Mouse (Mus musculus) neutrophil, adult 5-6 weeks (primary cell): ENCODE data around the gene Nup188. TPM values are rescaled to one million over a fixed set of nuclear protein-coding genes. Genes with fewer than 3 reads are reported as not detected.

Experiments used
- ATAC-seq: fragments of 151-379, 151-347 bp; 2 replicates; pipeline ENCODE4 v1.8.0; 2017; ENCODE audit warnings: mild to moderate bottlenecking, moderate TSS enrichment; ENCODE audit not compliant: insufficient number of reproducible peaks, poor library complexity, low FRiP score, severe bottlenecking; ENCODE audit errors: extremely low read depth
- total RNA-seq: library from RNA; stranded (forward); fragments of 200-1000 nt; gene quantifications from 2 replicates; pipeline ENCODE4 v1.2.3, GENCODE M21; 2017

Gene Nup188
- total RNA-seq = 14.6 and 14.8 TPM in 2 replicates

DNA sequence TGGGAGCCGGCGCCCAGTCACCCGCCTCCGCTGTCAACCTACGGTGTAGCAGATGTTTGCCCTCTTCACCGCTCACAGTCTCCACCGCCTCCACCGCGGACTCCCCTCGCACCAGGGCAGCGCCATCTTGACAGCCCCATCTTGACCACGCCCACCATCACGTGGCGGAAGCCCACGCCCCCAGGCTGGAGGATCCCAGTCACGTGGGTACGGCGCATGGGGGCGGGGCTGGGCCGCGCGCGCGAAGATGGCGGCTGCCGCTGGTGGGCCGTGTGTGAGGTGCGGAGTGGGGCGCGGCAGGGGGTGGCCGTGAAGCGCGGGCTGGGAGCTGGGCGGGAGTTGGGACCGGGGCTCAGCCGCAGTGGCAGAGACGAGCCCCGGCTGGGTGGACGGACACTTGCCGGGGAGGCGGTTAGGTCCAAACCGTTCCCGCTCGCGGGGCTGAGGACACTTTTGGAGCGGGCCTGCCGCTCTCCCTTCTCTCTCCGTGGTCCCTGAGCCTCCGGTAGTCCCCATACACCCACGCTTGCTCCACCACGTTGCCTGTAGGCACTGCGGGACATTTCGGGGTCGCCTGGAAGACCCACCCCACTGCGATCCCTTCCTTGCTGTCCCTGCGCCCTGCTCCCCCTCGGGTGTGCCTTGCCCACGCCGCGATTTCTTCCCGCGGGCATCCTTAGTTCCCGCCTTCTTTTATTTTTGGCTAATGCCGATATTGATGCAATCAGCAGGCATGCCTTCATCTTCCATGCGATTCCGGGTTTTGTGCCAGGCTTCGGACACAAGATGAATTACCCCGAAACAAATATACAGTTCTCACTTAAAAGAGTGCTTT is at the start of gene Nup188, which contains the start of gene Dolk:
TSS of gene Nup188 (plus strand) at position 206 of the 835 bp plus-strand sequence.
TSS of gene Dolk (minus strand) at position 143 of the 835 bp plus-strand sequence.
- peak; percentile 83 for ATAC-seq

DNA sequence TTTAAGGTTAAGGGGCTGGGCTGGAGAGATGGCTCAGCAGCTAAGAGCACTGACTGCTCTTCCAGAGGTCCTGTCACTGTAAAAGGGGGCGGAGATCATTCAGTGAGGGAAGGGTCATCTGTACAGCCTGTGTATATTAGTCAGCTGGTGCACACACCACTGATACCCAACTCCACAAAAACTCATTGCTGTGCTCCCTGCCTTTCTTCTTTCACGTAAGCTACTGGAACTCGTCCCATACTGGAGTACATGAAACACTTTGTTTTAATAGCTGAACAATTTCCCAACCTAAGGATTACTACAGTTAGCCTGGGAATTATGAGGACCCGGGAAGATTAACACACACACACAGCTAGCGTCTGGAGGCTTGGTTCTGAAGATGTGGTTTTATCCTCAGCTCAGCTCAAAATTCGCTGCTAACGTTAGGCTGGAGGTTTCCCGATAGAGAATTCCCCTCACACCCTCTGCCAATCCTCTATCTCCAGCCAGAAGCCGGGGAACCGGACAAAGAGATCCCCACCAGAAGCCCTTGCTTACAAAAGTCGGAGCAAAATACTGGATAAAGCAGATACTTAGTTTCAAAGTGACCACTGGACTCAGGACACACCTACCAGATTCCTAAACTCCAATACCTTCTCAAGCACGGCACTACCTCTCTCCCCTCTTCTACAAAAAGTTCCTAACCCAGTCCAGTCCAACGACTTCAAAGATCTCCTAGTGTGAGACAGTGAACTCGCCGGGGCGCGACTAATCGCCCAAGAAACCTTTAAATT is 49.6 kb upstream of the Nup188 start:
- no peak for ATAC-seq

DNA sequence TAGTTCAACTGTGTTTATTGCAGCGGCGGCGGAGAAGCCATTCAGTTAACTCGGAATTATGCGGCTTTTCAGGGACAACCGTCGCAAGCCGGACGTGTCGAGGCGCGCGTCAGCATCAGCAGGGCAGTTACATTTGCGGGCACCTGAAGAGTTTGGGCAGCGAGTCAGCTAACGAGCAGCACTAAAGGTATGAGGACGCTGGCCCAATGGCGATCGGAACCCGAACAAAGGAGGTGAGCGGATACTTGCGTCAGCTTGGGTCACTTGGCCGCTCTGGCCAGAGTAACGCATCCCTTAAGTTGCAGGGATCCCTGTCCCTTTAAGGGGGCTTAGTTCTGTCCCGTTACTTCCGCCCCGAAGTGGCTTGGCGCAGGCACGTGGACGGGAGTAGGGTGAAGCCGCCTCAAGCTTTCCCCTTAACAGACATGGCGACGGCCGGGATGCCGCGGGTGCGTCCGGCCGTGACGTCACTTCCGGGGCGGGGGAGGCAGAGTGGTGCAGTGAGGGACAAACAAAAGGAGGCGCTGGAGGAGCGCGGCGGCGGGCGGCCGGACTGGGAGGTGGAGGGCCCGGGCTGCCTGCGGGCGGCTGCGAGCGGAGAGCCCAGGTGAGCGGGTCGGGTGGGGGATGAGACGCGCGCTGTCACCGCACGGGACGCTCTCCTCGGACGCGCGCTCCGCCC is 48.9 kb upstream of the Nup188 start, which contains the start of gene Lrrc8a:
TSS of gene Lrrc8a (plus strand) at position 517 of the 682 bp plus-strand sequence.
- peak; percentile 88 for ATAC-seq

DNA sequence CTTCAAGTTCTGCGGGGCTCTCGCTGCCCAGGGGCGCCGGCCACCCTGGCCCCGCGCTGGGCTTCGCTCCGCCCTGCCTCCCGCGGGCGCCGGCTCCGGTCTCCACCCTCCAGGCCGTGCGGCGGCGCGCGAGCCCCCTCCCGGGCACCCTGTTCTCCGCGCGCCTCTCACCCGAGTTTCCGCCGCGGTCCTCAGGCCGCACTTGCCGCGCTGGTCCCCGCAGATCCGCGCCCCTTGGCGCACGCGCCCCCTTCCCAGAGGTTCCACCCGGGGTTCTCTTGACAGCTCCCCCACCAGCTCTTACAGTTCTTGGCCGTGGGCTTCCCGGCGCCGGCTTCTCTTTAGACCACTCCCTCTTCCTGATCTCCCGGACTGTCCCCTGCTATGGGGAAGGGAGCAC is 48.3 kb upstream of the Nup188 start:
- no peak for ATAC-seq

DNA sequence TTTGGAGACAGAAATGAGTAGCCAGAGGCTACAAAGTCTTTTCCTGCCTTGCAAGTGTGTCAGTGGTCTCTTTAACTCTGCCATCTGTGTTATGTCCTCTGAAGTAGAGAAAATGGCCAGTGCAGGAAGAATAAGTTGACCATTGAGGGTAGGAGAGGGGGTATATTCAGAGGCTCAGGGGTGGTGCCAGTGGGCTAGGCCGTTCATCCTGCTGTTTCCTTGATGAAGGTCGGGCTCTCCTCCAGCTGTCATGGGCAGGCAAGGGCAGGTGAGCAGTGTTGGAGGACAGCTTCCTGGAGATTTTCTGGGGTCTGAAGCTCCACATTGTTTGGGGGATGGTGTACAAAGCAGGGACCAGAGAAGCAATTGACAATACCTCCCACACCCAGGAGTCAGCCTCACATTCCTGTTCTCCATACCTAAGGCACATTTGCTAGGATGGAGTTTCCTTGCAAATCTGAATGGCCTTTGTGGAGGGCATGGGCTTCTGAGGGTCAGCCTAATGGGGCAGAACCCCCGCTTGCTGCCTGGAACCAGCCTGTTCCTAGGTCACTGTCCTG is 47.2 kb upstream of the Nup188 start:
- no peak for ATAC-seq

DNA sequence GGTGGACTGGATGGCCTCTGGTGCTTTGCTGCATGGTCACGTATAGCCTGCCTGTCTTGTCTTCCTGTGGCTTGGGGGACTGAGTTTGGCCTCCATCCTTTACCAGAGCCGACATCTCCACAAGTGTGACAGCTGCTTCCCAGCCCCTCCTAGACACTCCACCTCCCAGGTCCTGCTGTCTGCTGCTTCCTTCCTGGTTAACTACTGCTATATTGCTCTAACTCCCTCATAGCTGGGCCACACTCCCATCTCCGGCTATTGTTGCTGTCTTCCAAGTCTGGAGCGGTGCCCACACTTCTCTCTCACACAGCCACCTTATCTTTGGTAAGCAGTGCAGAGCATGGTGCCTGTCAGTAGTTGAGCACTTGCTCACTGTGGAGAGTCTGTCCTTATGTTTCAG is 46.4 kb upstream of the Nup188 start:
- ATAC-seq = no peak

DNA sequence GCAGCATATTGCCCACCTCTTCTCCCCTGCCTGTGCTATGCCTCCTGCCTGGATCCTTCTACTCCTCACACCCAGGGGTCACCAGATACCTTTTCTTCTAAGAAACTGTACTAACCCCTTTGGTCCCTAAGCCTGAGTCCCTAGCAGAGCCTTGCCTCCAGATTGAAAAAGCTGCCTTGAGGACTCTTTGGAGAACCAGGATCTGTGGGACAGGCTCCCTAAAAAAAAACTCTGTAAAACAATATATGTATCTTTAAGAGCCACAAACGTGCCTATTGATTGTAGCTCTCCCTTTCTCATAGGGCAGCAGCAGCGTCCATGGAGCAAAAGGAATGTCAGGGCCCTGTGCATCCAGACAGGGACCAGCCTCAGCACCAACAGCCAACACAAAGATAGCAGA is 45.9 kb upstream of the Nup188 start, which contains the start of gene Gm28035:
TSS of gene Gm28035 (plus strand) at position 301 of the 400 bp plus-strand sequence.
- no peak for ATAC-seq

DNA sequence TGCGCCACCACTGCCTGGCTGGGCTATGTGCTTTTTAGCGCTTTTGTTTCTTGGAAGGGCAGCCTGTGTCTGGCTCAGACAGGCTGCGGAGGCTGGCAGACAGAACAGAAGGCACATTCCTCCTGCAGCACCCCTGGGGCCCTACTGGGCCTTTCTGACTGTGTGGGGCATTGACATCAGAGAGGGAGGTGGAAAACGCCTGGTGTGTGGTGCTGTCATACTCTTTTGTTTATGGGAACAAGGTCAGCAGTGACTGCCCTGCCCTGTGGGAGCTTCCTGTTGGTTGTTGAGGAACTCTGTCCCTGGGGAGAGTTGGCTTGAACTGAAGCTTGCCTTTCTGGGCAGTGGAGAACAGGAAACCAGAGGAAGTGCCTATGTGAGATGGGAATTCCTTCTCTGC is 43.7 kb upstream of the Nup188 start:
- ATAC-seq = no peak

DNA sequence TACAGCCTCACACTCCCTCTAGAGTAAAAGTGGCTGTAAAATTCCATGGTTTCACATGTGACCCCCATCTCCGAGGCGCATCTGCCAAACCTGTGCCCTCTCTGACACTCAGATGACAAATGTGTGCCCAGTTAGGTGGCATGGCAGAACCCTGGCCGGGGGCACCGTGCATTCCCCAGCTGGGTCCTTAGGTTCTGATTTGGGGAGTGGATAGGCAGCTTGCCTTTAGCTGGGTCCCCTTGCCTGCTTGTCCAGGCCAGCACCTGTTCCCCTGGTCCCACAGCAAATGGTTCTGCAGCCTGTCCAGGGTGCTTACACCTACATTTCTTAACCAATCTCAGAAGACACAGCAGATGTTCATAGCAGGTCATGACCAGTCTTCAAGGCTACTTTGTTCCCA is 42.8 kb upstream of the Nup188 start:
- ATAC-seq = no peak

DNA sequence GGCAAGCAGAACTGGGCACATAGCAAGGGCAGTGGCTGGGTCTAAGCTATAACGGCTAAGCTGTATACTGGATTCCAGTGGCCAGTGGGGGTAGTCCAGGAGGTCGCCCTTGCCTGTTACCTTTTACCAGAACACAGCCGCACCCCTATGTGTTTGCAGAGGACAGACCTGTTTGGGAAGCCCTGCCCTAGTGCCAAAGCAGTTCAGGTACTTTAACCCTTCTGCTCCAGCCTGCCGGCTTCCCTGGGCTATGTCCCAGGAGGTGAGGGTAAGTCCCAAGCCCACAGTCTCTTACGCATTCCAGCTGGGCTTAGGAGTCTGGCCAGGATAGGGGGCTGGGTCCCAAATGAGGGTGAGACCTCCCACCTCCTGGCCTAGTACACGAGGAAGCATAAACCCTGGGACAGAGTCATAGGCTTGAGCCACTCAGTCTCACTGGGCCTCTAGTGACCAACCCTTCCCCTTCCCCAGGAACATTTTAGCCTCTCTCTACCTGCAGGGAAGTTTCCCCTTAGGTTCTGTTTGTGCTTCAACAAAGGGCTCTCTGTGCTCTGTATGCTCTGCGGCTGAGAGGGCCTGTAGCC is 41.5 kb upstream of the Nup188 start:
- ATAC-seq = no peak

DNA sequence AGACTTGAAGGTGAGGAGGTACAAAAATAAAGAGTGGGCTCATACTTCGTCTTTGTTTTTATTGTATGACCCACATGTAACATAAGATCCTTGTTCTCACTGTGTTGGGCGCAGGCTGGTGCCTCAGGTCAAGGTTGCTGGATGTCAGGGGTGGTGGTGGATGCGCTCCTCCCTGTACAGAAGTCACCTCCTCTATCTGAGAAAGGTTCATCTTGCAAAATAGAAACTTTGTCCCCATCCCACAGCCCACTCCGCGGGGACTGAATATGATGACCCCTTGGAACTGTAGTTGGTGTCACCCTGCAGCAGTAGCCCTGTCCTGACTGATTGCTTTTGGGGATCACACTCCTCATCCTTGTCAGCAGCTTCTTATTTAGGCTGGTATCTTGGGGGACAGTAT is 39.2 kb upstream of the Nup188 start:
- no peak for ATAC-seq

DNA sequence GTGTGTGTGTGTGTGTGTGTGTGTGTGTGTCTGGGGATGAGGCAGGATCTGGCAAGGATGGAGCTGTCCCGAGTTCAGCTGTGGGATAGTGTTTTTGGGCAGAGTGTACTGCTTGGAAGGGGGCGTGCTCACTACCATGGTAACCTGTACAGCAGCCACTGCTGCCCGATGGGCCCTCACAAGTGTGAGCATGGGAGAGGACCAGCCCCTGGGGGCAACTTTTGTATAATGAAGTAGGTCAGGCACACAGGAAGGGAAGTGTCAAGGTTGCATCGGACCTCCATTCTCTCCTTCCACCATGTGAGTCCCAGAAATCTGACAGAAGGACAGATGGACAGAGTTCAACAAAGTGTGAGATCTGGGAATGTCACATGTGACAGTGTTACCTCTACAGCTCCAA is 38.5 kb upstream of the Nup188 start:
- no peak for ATAC-seq

DNA sequence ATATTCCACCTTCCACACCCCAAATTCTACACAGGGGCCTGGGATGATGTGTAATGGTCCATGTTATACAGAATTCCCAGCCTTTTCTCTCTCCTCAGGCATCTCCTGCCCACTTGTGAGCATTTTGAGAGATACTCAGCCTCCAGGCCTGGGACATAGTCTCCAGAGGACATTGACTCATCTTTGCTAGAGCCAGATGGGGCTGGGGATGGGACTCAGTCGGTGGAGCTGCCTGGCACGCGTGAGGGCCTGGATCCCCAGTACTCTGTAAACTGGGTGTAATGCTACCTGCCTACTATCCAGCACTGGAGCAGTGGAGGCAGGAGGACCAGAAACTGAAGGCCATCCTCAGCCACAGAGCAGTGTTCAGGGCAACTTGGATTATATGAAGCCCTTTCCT is 37.0 kb upstream of the Nup188 start:
- ATAC-seq = no peak

DNA sequence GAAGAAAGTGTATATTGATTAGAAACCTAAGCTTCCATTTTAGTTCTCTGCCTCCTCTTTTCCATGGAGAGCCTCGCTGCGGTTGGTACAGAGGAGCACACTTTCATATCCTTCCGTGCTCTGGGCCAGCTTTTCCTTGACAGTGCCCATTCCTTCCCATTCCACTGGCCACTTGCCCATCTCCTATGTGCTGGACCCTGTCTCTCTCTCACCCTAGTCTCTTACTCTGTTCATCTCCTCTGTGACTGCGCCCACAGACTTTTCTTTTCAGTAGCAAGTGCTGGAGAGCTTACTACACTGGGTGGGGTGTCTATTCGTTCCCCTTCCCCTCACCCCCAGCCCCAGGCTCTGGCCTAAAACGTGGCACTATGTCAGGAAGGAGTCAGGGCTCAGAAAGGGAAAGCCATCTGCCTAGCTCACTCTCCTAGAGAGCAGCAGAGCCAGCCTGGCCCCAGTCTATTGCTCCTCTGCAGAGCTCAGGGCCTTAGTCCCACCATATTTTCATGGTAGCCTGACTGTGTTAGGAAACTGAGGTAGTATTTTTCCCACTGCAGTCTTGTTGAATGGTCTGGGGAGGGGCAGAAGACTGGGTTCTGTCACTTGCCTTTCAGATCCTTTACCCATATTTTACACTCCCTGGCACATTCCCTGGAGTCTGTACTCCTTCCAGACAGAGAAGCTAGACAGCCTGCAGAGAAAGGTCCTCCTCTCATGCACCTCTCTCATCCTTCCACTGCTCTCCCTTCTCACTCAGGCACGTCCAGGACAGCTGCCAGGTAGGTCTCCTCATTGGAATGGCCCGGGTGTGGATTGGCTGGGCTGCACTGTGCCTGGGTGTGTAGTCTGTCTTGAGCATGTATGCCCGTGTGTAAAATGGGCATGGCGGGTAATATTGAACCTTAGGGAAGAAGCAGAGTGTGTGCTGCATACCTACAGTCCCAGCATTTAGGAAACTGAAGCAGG is 35.8 kb upstream of the Nup188 start:
- ATAC-seq = no peak

DNA sequence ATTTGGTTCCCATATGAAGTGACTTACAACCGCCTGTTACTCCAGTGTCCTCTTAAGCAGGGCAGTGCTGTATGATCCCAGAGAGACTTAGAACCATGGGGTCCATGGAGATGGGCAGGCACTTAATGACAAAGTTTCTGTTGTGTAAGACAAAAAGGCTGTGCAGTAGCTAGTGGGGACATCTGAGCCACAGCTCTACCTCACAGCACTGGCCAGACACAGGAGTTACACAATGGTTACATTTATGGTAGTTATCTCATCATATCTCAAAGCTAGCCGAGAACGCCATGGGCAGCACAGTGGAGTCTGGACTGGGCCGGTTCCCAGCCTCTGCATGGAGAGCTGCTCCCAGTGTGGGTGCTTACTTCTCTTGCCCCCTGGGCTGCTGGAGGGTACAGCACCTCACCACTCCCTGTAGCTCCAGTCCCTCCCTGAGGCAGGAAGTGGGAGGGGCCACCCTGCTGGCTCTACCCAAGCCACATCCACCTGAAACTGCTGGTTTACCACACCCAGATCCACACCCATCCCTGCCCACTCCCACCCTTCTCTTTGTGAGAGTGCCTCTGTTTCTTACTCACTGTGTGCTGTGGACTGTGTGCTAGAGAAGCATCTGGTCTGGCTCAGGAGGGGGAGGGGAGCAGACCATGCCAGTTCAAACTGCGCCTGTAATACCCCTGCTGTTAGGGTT is 34.6 kb upstream of the Nup188 start:
- ATAC-seq = peak; percentile 80

DNA sequence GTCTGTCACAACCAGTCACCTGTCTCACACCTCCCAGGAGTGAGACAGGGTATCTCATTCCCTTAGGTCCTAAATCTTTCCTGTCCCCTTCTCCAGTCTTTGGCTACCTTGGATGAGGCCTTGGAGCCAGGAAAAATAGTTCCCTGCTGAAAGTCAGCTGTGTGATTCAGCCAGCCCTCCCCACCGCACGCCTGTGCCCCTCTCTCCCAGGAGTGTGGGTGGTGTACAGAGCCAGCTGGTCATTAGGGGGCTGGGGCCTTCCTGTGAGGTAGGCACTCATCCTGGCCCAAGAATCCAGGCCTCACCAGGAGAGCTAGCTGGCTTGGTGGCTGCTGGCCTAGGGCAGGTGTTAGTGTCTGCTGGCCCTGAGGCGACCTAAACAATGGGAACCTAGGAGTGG is 33.7 kb upstream of the Nup188 start:
- ATAC-seq = no peak

DNA sequence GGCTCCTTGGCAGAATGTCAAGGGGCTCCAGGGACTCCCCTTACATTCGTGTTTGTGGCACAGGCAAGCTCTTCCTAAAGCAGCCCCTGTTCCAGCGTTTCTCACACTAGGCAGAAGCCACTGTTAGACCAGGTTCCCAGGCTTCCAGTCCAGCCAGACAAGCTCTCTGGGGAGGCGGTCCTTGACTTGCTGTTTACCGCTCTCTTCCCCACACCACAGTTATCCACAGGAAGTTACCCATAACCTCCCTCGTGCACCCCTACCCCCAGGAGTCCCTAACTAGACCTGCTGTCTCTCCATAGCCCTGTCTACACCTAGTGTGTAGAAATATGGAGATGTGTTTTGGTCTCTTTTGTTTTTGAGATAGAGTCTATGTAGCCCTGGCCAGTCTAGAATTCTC is 32.4 kb upstream of the Nup188 start:
- no peak for ATAC-seq
